Mouse (Mus musculus) megakaryocyte progenitor cell, adult 5-6 weeks (primary cell): ENCODE results near the gene Dis3. TPM values are rescaled to one million over a fixed set of nuclear protein-coding genes. Genes with fewer than 3 reads are reported as not detected.

ENCODE experiments used
- ATAC-seq: replicated peaks from 2 replicates; pipeline ENCODE4 v1.8.0; 2016; ENCODE audit warnings: mild to moderate bottlenecking, moderate TSS enrichment, inconsistent platforms; ENCODE audit not compliant: poor library complexity
- total RNA-seq, 2 experiments: library from RNA; stranded (forward) in 1 of 2; stranded (reverse) in 1 of 2; fragments of 157-497, 149-512 nt in 1 of 2; fragments of 200-1000 nt in 1 of 2; gene quantifications; 2 replicates each; pipeline versions ENCODE4 v1.2.3 to v1.2.4; 2015 to 2017

Gene Dis3
- total RNA-seq (2015) = 47.7 and 52.3 TPM in 2 replicates
- 60.2 and 77.1 TPM in 2 replicates for total RNA-seq (2017)

GRCm38 (mm10) chr14:99099267-99099966 lies at the start of gene Dis3, which contains the start of gene Pibf1:
Dis3 (minus strand) TSS chr14:99099770.
Pibf1 (plus strand) TSS chr14:99099424.
- peak; percentile 97 for ATAC-seq

- ATAC-seq = no peak
Measured at GRCm38 (mm10) chr14:99146841-99147240, 47.3 kb upstream of the Dis3 start.

- peak; percentile 100 for ATAC-seq
Measured at GRCm38 (mm10) chr14:99141786-99142633, 42.4 kb upstream of the Dis3 start.

DNA sequence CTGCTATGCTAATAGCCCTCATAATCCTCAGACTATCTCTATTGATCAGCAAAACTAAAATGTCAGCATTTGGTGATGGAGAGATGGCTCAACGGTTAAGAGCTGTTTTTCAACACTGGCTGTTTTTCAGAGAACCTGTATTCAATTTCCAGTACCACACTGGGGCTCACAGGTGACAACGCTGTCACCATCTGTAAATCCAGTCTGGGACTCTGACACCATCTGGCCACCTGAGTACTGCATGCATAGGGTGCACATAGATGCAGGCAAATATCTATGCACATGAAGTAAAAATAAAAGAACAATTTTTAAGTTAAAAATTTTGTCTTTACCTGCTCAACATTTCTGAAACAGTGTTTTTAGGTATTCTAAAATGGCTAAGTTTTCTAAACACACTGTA lies 40.5 kb upstream of the Dis3 start:
- no peak for ATAC-seq

DNA sequence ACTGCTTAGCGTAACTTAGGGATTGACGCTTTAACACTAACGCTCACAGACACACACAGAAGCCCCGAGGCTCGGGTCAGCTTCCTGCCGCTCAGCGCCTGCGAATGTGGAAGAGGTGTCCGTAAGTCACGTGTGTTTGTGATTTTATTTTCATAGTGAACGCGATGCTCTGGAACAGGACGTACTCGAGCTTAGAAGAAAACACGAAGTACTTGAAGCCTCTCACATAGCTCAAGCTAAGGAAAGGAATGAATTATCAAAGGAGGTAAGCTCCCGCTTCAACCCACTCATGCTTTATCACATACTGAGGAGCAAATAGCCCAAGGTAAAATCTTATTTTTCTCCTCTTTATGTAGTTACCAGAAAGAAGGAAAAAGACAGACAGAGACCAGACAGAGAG lies 36.7 kb upstream of the Dis3 start:
- no peak for ATAC-seq

DNA sequence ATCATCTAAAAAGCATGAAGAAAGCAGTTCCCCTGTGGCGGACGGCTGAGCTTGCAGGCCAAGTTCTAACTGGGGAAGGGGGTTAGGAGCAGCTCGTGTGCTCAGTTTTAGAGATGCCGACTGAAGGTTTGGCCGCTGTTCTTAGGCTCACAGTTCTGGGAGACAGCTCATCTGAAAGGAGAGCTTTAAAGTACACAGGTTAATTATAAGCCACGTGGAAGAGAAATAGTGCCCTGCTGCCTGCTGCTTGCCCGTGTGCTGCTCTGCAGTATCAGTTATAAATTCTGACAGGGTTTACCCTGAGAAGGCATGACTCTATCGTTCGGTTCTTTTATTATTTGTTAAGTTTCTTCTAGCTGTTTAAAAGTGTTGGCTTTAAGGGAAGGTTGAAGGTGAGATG lies 36.2 kb upstream of the Dis3 start:
- no peak for ATAC-seq

GRCm38 (mm10) chr14:99134048-99134447 lies 34.5 kb upstream of the Dis3 start:
- no peak for ATAC-seq

DNA sequence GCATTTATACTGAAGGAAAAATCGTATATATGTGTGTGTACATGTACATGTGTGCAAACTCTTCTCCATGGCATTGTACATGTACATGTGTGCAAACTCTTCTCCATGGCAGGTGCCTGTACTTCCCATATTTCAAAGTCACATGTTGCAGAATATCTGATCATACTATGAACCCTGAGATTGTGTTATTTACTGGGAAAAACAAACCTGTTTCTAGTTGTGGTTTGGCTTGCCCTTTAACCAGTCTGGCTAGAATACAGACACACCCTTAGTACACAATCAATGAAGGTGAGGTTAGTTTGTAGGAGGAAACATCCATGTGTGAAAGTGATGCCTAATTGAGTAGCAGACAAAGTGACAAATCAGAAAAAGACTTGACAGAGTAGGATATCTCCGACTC lies 29.5 kb upstream of the Dis3 start:
- no peak for ATAC-seq

GRCm38 (mm10) chr14:99127509-99127908 lies 27.9 kb upstream of the Dis3 start:
- no peak for ATAC-seq

- peak; percentile 64 for ATAC-seq
Measured at GRCm38 (mm10) chr14:99126713-99127112, 27.1 kb upstream of the Dis3 start.

- ATAC-seq = no peak
Measured at GRCm38 (mm10) chr14:99124076-99124475, 24.5 kb upstream of the Dis3 start.

GRCm38 (mm10) chr14:99121584-99122339 lies 22.2 kb upstream of the Dis3 start:
- no peak for ATAC-seq

GRCm38 (mm10) chr14:99117576-99117975 lies 18.0 kb upstream of the Dis3 start:
- peak; percentile 39; the same call in 1 of the 2 replicates for ATAC-seq

DNA sequence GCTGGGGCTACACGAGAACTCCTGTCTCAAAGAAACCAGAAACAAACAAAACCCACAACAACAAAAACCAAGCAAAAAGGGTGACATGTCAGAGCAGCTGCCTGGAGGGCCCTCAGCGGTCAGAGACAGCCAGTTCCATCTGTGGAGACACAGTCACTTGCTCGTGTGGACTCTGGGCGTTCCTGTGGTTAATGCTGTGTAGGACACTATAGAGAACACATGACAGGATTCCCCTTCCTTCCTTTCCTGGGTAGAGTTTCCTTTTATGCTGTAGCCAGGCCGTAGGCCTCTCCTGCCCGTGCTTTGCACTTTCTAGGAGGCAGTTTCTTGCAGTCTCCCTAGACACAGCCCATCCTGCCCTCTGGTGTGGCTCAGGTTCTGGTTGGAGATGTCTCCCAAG lies 9.2 kb upstream of the Dis3 start:
- ATAC-seq = peak; percentile 76

- ATAC-seq = no peak
Measured at GRCm38 (mm10) chr14:99107631-99108187, 8.1 kb upstream of the Dis3 start.

GRCm38 (mm10) chr14:99106671-99107070 lies 7.1 kb upstream of the Dis3 start:
- no peak for ATAC-seq

DNA sequence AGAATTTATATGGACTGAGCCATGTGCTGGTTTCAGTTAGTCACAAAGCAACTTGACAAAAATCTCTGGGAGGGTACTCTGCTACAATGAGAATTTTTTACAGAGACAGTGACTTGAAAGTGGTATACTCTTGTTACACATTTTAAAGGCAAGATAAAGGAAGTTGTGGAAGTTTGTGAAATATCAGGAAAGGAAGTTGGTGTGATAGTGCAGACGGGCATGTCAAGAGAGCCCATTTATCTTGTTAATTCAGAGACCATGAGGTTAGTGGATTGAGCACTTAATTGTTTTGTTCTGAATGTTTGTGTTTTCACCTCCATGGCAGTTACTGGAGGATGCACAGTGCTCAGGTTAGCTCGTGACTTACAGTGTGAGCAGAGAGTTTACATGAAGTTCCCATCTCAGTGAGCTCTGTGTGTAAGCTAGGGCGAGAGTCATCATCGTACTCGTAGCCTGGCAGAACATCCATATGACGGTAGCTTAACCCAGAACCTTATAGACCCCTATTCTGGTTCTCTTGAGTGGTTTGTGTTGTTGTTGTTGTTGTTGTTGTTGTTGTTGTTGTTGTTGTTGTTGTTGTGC lies 5.1 kb upstream of the Dis3 start:
- ATAC-seq = no peak

GRCm38 (mm10) chr14:99103050-99103449 lies 3.5 kb upstream of the Dis3 start:
- no peak for ATAC-seq

GRCm38 (mm10) chr14:99099967-99100587 lies 507 bp upstream of the Dis3 start:
- ATAC-seq = no peak

- no peak for ATAC-seq
Measured at GRCm38 (mm10) chr14:99088947-99089346, 10.6 kb downstream of the Dis3 start.
